Mouse (Mus musculus) lung, embryonic 16.5 days (tissue): Measurements from ENCODE around the gene Wnt10b. TPM values are rescaled to one million over a fixed set of nuclear protein-coding genes. Genes with fewer than 3 reads are reported as not detected.

Experiments used
- polyA plus RNA-seq: library from polyadenylated mRNA; unstranded; fragments of >200 nt; fragmentation: Nextera tagmentation; extraction: Ambion mirVana; gene quantifications from 2 replicates; pipeline ENCODE4 v1.2.1, GENCODE M21; 2015

Wnt10b gene
- polyA plus RNA-seq, 1 experiment from 2014 or later, result 0.13 TPM

Other genes with a start within 250 kb of the Wnt10b start
- 86.3 and 89.9 TPM in 2 replicates for gene Kansl2, start 243.9 kb downstream of the Wnt10b start, polyA plus RNA-seq
- 51.6 and 64.2 TPM in 2 replicates for gene Ccnt1, start 207.2 kb downstream of the Wnt10b start, polyA plus RNA-seq
- gene 4930415O20Rik, start 207.1 kb downstream of the Wnt10b start, polyA plus RNA-seq, result not detected in 2 replicates
- gene Adcy6, start 168.1 kb downstream of the Wnt10b start, polyA plus RNA-seq, result 21.5 and 21.7 TPM in 2 replicates
- gene Cacnb3, start 147.3 kb downstream of the Wnt10b start, polyA plus RNA-seq, result 21.9 and 22.7 TPM in 2 replicates
- gene Ddx23, start 115.3 kb downstream of the Wnt10b start, polyA plus RNA-seq, result 21.6 and 24.0 TPM in 2 replicates
- gene Rnd1, start 100.7 kb downstream of the Wnt10b start, polyA plus RNA-seq, result 0.68 and 0.92 TPM in 2 replicates
- 4.9 and 5.3 TPM in 2 replicates for gene Ccdc65, start 69.9 kb downstream of the Wnt10b start, polyA plus RNA-seq
- gene Fkbp11, start 50.0 kb downstream of the Wnt10b start, polyA plus RNA-seq, result 32.5 and 33.5 TPM in 2 replicates
- gene Arf3, start 14.9 kb downstream of the Wnt10b start, polyA plus RNA-seq, result 40.2 and 40.6 TPM in 2 replicates
- not detected in 2 replicates for gene Wnt1, start 11.7 kb upstream of the Wnt10b start, polyA plus RNA-seq
- gene Ddn, start 31.3 kb upstream of the Wnt10b start, polyA plus RNA-seq, result not detected in 2 replicates
- 106 TPM in 2 replicates for gene Prkag1, start 53.4 kb upstream of the Wnt10b start, polyA plus RNA-seq
- gene Kmt2d, start 93.1 kb upstream of the Wnt10b start, polyA plus RNA-seq, result 11.9 and 12.7 TPM in 2 replicates
- gene Rhebl1, start 116.4 kb upstream of the Wnt10b start, polyA plus RNA-seq, result 9.4 and 12.1 TPM in 2 replicates
- gene Dhh, start 120.4 kb upstream of the Wnt10b start, polyA plus RNA-seq, result 1.4 and 2.4 TPM in 2 replicates
- 15.7 and 17.3 TPM in 2 replicates for gene Lmbr1l, start 140.1 kb upstream of the Wnt10b start, polyA plus RNA-seq
- gene Tuba1b, start 156.4 kb upstream of the Wnt10b start, polyA plus RNA-seq, result 1,812 and 1,892 TPM in 2 replicates
- gene Gm49450, start 175.4 kb upstream of the Wnt10b start, polyA plus RNA-seq, result not detected in 2 replicates
- 870 and 906 TPM in 2 replicates for gene Tuba1a, start 175.6 kb upstream of the Wnt10b start, polyA plus RNA-seq